Mouse (Mus musculus) embryonic stem cell, embryonic (primary cell): ENCODE data around the gene Crp.

Source experiments
- CTCF ChIA-PET, 4 experiments: fragments of 300-600 bp in 2 of 4; fragments of 350-600 bp in 2 of 4; sonication (Branson Sonifier 250); formaldehyde crosslinking; loops; one replicate each; lab custom pipeline; 2022; ENCODE audit warnings: inconsistent platforms in 2 of 4; lab: Charles Lee
- POLR2A ChIA-PET, 4 experiments: fragments of 300-600 bp in 2 of 4; fragments of 350-600 bp in 2 of 4; sonication (Branson Sonifier 250); formaldehyde crosslinking; loops; one replicate each; lab custom pipeline; 2022; ENCODE audit warnings: antibody characterized with exemption in 4 of 4, inconsistent platforms in 1 of 4; lab: Charles Lee

Gene Crp

DNA sequence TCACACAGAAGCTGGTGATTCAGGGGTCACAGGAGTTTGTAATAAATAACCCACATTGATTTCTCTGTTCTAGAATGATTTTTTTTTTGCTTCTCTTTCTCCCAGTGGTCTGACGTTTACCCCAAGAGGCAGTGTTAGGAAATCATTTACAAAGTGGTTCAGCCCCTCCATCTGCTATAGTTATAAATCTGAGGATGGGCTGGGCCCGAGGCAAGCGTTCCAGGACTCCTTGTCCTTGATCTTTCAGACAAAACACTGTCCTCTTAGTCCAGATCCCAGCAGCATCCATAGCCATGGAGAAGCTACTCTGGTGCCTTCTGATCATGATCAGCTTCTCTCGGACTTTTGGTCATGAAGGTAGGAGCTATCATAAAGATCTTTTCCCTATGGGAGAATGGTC is at the start of gene Crp:
Crp (plus strand) TSS at position 212 of the 400 bp plus-strand sequence.
- POLR2A ChIA-PET: no interaction called here
- CTCF ChIA-PET: interaction anchor here in 1 of 4 experiments (0.7 kb wide), 1 partner anchor 140 kb away, joined by 3 read pairs; no protein-coding TSS in a partner anchor

DNA sequence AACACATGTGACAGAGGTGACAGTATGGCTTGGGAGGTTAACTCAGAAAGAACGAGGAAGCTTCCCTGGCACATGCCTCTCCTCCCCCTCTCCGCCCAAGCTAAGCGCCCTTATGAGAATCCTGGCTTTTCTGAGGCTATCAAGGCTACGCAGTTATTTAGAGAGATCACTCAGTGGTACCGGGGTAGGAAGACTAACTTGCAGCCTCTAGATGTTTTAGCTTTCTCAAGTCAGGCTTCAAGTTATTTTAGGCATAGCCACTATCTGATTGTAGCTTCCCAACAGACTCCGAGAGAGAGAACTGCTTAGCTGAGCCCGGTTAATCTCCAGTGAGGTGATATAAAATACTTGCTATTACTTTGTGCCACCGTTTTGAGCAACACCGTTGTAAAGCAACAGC is 48.5 kb upstream of the Crp start:
- CTCF ChIA-PET: interaction anchor here in 1 of 4 experiments (0.6 kb wide), 1 partner anchor 108 kb away, joined by 3 read pairs; no protein-coding TSS in a partner anchor
- POLR2A ChIA-PET: no interaction called here

DNA sequence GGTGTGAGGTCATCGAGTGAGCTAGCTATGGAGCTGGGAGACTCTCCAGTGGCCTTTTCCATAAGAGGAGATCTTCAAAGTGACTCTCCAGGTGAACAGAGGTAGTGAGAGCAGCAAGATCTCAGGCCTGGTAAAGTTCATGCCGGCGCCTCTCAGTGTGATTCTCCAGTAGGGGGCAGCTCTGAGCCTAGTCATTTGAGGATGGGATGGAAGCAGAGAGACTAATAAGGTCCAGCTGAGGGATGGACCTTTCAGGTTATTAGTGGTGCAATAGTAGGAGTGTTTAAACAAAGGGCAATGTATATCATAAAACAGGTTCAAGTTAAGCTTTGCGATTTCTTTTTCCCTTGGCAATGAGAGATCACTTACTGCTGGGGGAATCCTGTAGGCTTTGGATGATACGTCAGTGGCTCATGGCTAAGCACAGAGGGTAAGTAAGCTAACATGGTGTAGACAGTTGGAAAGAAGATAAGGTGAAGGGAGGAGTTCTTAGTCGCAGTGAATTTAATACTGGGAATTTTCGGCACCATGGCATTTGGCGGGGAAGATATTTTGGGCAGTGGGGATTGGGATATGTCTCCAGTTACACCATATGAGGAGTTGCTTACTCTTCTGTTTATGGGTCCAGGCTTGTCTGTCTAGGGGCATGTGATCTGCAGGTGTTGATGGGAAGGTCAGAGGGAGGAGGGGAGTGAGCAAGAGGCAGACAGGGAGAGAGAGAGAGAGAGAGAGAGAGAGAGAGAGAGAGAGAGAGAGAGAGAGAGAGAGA is 47.2 kb upstream of the Crp start:
- CTCF ChIA-PET: interaction anchor here in 3 of 4 experiments (0.5 to 1.5 kb wide), 6 partner anchors 31 to 858 kb away, joined by 3 to 4 read pairs (median 3); no protein-coding TSS in a partner anchor
- POLR2A ChIA-PET: interaction anchor here in 1 of 4 experiments (0.6 to 0.8 kb wide), 2 partner anchors 146 to 706 kb away, joined by 3 read pairs; no protein-coding TSS in a partner anchor

DNA sequence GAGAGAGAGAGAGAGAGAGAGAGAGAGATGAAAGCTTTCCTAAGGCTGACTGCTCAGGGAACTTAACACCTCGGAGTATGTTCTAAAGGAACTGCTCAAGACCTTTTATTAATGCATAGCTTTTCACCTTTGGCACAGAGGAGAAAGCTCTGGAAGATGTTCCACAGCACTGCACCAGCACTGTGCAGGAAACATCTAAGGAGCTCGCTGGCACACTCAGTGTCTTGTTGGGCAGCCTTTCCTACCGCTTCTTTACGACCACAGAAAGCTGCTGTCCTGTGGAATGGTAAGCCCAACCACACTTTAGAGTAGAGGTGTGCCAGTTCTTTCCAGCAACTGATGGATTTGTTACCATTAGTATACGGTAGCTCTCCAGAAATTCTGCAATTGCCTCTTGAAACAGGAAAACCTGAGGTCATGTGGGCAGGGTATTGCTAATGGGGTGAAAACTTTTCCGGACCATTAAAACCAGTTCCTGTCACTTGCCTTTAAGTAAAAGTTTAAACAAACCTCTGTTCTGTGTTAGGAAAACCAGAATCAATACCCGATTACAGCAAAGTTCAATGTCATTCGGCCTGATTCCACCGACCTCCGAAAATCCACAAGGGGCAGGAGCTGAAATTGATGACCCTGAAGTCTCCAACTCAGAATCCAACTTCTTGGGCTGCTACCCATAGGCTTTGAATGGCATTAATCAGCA is 46.4 kb upstream of the Crp start:
- POLR2A ChIA-PET: interaction anchor here in 2 of 4 experiments (0.5 to 0.6 kb wide), 2 partner anchors 146 to 196 kb away, joined by 3 read pairs; no protein-coding TSS in a partner anchor
- CTCF ChIA-PET: interaction anchor here in 2 of 4 experiments (0.7 to 1.3 kb wide), 2 partner anchors 751 to 857 kb away, joined by 3 read pairs; no protein-coding TSS in a partner anchor

DNA sequence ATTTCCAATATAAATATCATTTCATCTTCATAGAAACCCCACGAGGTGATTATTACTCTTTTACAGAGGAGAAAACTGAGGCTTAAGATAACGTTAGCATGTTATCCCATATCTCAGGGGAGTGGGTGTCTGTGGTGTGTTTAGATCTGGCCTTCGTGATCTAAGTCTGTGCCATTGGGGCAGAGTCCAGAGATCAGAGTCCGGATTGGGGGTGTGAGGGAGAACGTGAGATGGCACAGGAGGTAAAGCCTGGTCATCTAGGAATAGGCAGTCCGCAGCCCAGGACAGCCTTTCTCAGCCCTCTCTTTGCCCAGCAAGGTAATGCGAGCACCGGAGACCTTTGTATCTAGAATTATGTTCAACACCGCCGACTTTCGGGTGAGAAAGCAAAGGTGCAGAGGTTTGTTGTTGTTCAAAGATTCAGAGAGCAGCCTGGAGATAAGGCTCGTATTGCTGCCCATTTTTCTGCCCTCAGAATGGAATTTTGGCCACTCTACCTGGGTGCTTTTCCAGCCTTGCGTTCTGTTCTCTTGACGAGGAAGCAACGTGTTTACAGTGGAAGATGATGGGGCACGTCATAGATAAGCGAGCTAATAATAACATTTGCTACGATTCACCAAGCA is 45.7 kb upstream of the Crp start:
- ChIA-PET CTCF (no interaction called here), POLR2A (no interaction called here)

DNA sequence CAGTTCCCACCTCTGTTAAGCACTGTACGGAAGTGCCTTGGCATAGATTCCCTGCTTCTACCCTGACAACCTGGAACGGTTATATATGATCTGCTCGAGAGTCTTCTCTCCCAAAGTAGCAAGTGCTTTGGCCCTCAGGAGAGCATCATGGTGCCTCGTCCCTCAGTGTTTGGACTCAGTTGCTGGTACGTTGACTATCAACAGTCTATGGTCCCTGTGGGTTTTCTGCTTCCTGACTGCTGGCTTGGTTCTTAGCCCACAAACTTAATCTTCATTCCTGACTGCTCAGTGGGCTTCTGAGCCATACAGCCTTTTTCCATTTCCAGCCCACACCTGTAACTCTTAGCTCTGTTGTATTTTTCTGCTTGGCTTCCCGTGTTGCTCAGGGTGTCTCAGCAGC is 44.0 kb upstream of the Crp start:
- CTCF ChIA-PET: no interaction called here
- POLR2A ChIA-PET: no interaction called here

DNA sequence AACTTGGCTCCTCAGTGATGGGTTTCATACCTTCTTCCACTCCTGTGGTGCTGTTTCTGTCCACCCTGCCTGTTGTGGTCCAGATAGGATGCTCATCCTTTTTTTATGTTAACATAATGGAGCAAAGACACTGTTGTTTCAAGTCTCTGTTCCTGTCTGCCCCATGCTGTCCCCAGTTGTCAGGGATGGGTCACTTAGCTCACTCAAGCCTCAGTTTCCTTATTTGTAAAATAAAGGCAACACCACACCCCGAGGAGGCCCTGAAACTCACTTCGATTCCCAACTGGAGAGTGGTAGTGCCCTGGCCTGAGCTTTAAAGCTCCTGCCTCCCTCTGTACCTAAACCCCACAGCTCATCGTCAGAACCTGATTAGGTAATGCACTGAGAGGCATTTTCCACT is 40.6 kb upstream of the Crp start:
- ChIA-PET POLR2A (interaction anchor here in 2 of 4 experiments (0.7 to 0.8 kb wide), 2 partner anchors 24 to 639 kb away, joined by 3 read pairs; partner anchors contain the start of gene Dusp23 (in 1 of the 2)), CTCF (interaction anchor here in 2 of 4 experiments (0.6 to 0.7 kb wide), 3 partner anchors 38 to 141 kb away, joined by 3 to 4 read pairs (median 4); no protein-coding TSS in a partner anchor)

DNA sequence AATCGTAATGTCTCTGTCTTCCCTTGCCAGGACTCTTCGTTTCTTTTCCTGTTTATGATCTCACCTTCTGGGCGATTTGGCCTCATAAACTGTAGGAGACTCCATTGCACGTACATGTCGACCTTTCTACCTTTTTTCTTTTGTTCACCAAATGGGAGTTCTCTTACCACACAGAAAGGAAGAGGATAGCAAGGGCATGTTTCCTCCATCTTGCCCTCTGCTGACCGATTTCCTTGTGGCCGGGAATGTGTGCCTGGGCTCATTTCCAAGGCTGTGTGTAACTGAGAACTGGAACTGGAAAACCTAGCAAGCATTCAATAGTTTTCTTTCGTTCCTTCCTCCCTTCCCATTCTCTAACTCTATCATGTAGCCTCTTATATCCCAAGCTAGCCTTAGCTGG is 38.2 kb upstream of the Crp start:
- CTCF ChIA-PET: interaction anchor here in 1 of 4 experiments (0.6 kb wide), 1 partner anchor 178 kb away, joined by 4 read pairs; the partner anchor contains the start of gene Igsf9
- POLR2A ChIA-PET: interaction anchor here in 1 of 4 experiments (0.6 kb wide), 1 partner anchor 133 kb away, joined by 3 read pairs; no protein-coding TSS in a partner anchor

DNA sequence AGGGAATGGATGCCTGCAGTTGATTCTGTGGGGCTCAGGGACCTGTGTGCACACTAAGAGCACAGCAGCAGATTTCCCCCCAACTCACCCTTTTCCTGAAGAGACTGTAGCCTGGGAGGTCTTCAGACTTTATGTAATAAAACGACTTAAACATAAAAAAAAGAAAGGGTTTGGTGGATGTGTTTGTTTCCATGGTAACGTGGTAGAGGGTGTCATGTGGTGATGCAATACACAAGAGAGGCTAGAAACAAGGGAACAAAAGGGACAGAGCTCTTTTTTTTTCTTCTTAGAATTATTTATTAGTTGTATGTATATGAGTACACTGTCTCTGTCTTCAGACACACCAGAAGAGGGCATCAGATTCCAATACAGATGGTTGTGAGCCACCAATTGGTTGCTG is 32.4 kb upstream of the Crp start:
- ChIA-PET POLR2A (interaction anchor here in 1 of 4 experiments (1.2 kb wide), 1 partner anchor 9 kb away, joined by 3 read pairs; no protein-coding TSS in a partner anchor), CTCF (interaction anchor here in 2 of 4 experiments (0.6 to 0.7 kb wide), 3 partner anchors 41 to 732 kb away, joined by 3 to 4 read pairs (median 4); no protein-coding TSS in a partner anchor)

DNA sequence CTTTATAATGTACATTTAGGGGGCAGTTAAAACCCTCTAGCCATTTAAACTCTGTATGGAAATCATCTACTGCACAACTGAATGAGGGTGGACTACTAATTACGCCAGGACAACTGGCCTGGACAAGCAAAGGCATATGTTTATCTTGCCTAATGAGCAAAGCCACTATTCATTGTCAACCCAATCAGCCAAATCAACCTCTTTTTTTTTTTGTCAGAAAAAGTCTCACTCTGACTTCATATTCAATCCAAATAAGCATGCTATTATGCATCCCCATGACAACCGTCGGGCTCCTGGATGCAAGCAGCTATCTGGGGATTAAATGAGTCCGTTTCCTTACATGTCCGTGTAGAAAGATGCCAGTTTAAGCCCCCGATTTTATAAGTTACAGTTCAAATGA is 30.3 kb upstream of the Crp start:
- ChIA-PET POLR2A (no interaction called here), CTCF (no interaction called here)

DNA sequence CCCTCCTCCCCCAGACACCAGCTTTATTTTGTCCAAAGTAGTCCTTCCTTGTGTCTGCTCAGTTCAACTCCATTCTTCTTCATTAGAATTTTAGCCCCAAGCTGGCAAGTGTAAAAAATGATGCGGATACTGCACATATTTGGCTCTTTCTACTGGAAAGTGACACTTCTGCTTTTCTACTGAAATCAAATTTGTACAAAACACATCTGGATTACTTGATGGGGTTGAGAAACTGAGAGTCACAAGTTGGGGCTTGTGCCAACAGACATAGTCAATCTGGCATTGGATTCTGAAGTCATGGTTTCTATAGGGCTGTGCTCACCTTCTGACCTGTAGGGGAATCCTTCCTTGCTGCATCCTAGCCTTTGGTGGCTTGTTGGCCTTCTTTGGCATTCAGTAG is 27.1 kb upstream of the Crp start:
- ChIA-PET CTCF (interaction anchor here in 1 of 4 experiments (0.6 kb wide), 1 partner anchor 52 kb away, joined by 3 read pairs; no protein-coding TSS in a partner anchor), POLR2A (no interaction called here)

DNA sequence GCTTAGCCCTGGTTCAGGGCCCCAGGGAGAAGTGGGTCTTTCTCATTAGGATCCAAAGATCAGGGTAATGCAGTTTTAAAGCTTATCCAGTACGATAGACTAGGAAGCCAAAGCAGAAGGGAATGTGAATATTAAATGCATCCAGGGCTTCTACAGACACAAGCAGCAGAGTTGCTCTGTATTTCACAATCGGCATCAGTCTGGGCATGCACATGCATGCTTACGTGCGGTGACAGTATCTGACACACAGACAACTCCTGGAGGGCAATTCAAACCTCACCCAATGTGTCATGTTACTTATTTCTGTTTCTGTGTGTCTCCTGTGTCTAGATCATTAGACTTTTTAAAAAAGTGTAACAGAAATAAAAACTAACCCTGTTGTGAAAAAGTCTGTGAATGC is 17.1 kb upstream of the Crp start:
- ChIA-PET CTCF (no interaction called here), POLR2A (no interaction called here)

DNA sequence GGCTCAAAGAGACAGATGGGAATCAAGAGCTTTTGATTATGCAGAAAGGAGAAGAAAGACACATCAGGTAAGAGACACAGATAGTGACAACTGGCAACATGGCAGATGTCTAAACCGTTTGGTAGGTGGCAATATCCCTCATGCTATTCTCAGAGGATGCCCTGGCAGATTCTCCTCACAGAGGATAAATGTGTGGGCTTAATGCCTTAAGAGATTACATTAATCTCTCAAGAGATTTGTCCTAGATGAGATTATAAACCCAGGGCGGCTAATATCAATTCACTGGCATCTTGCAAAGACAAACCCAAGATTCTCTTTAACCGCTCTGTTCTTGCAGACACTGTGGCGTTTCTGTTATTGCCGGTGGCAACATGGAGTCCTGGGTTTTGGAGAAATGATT is 14.3 kb upstream of the Crp start:
- ChIA-PET CTCF (interaction anchor here in 2 of 4 experiments (0.6 to 1.5 kb wide), 2 partner anchors 9 to 155 kb away, joined by 4 to 5 read pairs; no protein-coding TSS in a partner anchor), POLR2A (no interaction called here)

DNA sequence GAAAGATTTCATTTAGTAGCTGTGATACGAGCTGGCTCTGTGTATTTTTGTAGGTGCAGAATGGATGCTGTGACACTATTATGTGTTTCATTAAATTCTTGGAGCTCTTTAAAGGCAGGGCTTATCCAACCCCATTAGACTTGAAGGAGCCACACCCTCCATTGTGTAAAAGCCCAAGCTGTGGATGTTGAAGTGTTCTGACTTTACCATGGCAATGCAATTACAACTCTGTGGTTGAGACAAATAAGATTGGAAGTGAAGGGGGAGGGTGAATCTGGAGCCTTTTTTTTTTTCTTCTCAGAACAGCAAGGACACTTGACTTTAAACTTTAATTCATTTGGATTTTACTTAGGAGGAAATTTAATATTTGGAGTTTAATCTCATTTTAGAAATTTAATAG is 13.9 kb upstream of the Crp start:
- ChIA-PET CTCF (interaction anchor here in 2 of 4 experiments (0.6 to 1.5 kb wide), 2 partner anchors 9 to 155 kb away, joined by 4 to 5 read pairs; no protein-coding TSS in a partner anchor), POLR2A (no interaction called here)

DNA sequence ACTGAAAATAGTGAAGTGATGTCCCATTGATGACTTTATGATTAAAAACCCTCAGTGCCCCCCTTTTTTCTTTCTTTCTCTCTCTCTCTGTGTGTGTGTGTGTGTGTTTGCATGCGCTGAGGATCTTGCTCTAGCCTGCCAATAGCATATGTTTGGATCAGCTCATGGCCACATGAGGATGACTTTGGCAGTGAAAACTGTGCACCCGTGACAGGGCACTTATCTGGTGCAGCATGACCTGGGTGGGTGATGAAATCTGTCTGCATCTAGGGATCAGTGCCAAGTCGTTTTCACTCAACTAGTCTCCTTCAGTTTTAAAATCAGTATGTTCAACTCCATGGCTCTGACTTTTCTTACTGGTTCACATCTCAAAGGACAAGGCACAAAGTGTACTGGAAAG is 12.7 kb upstream of the Crp start:
- POLR2A ChIA-PET: no interaction called here

DNA sequence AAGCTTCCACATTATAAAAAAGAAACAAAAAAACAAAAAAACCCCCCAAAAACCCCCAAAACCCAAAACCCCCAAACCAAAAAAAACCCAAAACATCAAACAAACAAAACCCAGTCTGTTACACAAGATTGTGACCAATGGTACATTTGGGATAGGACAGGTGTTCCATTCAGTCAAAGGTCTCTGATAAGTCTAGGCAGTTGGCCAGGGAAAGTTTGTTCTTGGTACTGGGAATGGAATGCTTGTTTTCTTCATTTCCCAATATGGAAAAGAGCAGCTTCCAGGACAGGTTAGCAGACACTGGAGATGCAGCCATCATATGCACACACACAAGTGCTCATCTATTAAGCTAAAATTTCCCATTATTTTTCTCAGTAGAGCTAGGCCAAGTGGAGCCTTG is 433 bp upstream of the Crp start:
- CTCF ChIA-PET: interaction anchor here in 1 of 4 experiments (0.7 kb wide), 1 partner anchor 140 kb away, joined by 3 read pairs; no protein-coding TSS in a partner anchor
- POLR2A ChIA-PET: no interaction called here

More for the DNA sequence above, 12.7 kb upstream of the Crp start:
- CTCF ChIA-PET: no interaction called here

DNA sequence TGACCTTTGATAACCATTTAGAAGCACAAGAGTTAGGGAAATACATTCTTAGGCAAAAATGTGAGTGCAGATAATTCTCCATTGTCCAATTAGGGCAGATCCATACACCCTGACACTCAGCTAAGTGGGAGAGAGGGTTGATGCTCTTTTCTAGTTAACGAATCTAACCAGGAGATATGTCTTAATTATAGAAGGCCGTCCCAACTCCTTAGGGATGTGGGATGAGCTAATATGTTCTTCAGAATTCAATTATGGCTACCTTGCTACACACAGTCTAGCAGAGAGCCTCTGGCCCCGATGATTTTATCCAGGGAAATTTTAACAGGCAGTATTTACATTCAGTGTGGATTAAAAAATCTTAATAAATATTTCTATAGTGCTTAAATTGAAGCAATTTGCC is 3.0 kb downstream of the Crp start:
- POLR2A ChIA-PET: no interaction called here
- CTCF ChIA-PET: interaction anchor here in 1 of 4 experiments (0.5 to 0.6 kb wide), 2 partner anchors 100 to 1140 kb away, joined by 4 read pairs; no protein-coding TSS in a partner anchor

DNA sequence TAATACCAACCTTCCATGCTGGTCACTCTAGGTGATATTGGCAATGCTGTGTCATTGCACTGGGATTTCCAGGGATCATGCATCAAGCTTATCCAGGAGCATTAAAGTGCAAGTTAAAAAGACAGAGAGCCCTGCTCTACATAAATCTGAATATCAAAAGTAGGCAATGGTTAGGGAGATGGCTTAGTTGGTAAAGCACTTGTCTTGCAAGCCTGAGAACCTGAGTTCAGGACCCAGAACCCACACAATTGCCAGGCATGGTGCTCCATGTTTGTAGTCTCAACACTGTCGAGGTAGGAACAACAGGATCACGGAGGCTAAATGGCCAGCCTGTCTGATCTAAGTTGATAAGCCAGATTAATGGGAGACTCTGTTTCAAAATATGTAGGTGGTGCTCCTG is 3.5 kb downstream of the Crp start:
- ChIA-PET POLR2A (no interaction called here), CTCF (interaction anchor here in 1 of 4 experiments (0.5 to 0.6 kb wide), 2 partner anchors 99 to 1141 kb away, joined by 4 read pairs; no protein-coding TSS in a partner anchor)
